Mouse (Mus musculus) induced T-regulatory cell, adult 2 months (primary cell): Measurements from ENCODE around the gene Grk6.

ENCODE experiments used
- DNase-seq: peaks from one replicate; pipeline ENCODE4 v3.0.0-alpha.2; 2012; ENCODE audit warnings: low read depth

Gene Grk6

DNA sequence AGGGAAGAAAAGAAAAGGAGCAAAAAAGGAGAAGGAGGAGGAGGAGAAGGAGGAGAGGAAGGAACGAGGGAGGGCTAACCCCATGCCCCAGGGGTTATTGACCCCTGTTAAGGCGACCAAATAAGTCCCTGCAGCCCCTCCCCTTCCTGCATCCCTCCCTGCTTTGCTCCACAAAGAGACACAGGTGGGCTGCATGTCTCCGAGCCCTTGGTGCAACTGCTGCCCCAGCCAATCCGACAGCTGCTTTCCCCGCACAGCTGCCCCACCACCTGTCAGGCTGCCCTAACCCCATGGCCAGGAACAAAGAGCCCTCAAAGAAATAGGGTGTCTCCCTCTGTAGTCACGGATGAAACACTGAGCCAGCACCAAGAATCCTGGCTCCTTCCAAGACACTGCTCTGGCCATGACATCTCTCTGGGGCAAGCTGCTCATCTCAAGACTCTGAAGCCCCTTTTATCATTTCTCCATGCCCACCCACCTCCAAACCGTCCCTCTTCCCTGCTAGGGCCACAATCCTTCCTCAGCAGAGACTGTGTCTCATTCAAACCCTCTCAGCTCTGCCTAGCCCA, 39.7 kb downstream of the Grk6 start:
- DNase-seq: peak; percentile 11

DNA sequence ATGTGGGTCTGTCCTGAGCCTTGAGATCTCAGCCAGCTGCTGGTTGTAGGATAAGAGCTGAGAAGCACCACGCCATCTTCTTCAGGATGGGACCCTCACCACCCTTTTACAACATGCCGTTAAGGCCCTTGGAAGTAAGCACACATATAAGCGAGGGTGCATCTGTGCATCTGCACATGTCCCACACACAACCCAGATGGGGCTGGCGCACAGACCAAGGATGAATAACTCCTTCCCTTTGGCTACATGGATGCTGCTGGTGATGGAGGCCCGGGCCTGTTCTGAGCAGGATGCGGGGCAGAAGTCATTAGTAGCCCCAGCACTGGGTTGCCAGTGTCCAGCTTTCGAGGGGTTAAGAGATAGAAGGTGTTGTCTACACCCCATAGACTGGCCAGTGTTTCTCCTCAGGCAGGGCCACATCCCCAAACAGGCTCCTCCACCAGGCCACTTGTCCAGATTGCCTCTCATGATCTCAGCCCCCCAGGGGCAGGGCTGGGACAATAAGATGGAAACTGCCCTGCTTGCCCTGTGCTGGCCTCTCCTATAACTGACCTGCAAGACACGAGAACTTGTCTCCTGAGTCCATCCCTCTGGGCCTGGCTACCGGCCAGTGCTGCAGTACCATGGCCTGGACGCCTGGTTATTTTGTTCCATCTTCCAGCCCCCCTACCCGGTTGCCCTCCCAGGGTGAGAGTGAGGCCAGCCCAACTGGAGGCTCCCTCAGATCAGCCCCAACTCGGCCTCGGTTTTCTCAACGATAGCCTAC, 41.3 kb downstream of the Grk6 start:
- DNase-seq: no peak

DNA sequence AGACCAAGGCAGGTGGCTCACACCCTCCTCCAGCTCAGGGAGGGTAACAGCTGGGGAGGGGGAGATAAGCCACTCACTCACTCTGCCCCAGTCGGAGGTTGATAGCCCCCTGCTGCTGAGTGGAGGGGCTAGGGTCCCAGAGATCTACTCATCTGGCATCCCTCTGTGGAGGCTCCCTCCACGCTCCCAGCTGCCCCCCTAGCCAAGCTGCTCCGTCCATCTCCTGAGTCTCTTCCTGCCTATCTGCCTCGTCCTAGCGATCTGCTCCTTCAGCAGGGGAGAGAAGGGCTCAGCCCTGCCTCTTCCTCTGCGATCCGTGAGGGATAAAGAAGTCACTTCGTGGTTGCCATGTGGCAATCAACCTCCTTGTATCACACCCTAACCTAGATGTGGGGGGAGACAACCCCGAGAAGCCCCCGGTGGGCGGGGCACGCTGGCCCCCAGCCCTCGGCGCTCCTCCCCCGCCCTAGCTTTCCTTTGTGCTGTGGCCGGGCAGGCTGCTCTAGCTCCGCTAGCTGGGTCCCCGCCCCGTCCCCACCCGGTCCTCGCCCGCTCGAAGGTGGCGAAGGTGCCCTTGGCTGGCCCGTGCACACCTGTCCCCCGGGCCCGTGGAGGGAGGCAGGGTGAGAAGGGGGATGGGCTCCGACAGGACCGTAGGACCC, 42.2 kb downstream of the Grk6 start:
- DNase-seq: peak; percentile 43

DNA sequence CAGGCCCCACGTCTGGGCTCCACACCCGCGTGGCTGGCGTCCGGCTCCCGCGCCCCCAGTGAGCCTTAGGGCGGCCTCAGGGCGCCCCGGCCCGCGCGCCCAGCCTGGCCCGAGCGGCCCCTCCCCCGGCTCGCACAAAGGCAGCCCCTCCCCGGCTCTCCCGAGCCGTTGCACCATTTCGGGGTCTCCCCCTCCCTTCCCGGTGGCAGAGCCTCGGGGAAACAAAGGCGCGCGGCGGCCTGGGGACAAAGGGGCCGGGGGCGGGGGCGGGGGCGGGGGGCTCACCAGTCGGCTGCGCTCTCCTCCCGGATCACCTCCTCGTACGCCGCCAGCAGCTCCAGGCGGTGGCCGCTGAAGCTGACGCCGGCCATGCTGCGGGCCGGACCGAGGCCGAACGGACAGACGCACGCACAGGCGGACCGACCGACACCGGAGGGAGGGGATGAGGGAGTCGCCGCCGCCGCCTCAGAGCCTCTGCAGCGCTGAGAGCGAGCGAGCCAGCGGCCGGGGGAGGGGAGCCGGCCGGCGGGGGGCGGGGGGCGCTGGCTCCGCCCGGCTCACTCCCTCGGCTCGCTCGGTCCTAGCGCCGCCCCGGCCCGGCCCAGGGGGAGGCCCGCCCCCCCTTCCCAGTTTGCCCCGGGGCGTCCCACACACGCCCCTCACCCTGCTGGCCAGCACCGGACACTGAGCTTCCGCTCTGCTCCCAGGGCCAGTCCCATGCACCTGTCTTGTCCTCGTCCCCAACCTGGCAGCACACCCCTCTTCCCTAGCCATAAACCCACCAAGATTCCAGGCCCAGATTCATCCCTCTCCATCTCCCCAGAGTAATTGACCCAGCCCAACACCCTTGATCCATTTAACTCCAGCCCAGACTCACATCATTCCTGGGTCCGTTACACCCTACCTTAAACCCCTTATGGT, 43.0 kb downstream of the Grk6 start, which contains the start of gene Dbn1:
Dbn1 (minus strand) TSS at position 534 of the 921 bp plus-strand sequence.
- DNase-seq: peak; percentile 21

DNA sequence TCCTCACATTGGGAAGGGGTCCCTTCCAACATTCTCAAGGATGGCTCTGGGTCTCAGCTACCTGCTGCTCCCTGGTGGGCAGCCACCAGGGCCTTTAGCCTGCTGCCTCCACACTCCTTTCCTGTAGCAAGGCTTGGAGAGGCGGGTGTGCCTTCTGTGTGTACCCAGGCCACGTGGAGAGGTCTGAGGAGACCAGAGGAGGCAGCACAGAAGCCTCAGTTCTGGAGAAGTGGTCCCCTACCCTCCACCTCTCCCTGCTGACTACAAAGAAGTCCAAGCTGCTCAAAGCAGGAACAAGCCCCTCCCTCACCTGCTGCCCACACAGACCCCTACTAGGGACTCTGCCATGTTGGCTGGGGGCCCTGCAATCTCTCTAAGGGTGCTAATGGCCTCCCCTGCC, 49.4 kb downstream of the Grk6 start:
- DNase-seq: no peak

DNA sequence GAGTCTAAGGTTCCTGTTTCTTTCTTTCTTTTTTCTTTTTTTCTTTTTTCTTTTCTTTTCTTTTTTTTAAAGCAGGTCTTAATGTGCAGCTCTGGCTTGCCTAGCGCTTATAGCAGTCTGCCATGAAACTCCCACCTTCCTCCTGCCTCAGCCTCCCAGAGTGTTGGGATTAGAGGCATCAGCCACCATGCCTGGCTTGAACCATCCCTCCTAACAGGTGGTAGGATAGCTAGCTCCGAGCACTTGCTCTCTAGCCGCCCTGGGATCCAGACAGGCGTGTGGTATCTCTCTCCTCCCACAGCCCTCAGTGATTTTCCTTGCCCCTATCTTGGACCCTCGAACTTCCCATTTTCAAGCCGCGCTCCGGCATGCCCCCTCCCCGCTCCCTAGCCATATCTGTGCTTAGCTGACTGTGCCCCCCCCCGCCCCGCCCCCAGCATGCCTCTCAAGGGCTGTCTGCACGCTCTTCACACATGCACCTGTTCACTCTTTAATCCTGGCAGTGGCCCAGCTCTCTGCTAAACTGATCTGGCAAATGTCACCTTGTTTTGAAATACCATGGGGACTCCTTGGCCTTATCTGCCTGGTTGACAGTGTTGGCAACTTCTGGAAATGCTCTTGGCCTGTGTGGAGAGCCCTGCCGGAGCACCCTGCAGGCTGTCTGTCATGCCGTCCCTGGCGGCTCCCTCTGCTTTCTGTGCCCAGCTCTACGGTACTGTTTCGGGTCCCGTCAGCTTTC, 50.2 kb downstream of the Grk6 start:
- DNase-seq: no peak

DNA sequence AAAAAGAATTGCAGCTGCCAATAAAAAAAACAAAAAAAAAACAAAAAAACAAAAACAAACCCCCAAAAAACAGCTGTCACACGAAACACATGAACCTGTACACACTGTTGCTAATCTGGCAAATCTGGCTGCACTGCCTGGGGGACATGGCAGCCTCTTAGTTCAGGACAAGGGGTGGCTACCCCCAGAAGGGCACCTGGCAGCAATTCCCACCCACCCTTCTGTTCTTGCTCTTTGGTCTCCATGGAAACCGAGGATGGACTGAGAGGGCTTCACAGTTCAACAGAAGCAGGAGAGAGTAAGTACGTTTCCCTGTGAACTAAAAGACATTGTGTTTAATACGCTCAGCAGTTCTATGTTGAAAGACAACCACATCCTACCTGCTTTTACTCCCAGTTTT, 50.8 kb downstream of the Grk6 start:
- no peak for DNase-seq

DNA sequence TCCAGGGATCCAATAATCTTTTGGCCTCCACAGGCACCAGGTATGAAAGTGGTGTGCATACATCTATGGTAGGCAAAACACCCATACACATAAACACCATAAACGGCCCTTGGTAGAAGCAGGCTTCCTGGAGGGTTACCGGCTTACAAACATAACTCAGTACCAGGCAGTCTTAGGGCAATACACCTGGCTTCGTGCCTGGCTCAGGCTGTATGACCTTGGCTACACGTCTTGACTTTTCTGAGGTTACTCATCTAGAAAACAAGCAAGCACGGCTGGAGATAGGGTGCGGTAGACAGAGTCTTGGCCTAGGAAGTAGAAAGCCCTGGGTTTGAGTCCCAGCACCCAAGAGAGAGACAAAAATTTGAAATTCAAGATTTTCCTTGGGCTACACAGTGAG, 51.8 kb downstream of the Grk6 start:
- DNase-seq: no peak

DNA sequence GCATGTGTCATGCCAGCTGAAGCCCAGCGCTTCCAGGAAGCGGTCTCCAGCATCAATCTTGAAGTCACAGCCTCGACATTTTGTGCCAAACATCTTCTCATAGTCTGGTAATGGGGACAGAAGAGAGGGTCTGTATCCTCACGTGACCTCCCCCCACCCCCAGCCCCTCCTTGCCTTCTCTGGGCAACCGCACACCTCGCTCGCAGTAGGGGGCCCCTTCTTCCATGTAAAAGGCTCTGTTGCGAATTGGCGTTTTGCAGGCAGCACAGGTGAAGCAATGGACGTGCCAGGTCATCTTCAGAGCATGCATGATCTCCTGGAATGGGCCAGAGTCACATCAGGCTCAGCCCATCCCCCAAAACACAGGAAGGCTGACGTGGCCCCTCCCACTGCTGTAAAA, 54.0 kb downstream of the Grk6 start:
- no peak for DNase-seq

DNA sequence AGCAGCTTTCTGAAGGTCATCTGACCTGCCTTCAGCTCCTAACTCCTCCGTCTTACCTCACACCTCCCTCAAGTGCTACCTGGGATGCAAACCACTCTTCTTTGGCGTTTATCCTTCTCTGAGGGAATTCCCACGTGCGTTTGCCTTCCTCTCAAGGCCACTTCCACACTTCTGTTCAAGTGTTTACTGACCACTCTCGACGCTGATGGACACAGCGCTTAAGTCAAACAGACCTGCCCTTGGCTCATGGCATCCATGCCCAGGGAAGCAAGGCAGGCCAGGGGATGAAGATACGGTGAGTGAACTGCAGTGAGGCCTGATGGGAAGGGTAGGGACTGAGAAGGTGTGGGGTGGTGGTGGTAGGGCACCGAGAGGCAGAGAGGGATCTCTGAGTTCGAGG, 55.7 kb downstream of the Grk6 start:
- no peak for DNase-seq

DNA sequence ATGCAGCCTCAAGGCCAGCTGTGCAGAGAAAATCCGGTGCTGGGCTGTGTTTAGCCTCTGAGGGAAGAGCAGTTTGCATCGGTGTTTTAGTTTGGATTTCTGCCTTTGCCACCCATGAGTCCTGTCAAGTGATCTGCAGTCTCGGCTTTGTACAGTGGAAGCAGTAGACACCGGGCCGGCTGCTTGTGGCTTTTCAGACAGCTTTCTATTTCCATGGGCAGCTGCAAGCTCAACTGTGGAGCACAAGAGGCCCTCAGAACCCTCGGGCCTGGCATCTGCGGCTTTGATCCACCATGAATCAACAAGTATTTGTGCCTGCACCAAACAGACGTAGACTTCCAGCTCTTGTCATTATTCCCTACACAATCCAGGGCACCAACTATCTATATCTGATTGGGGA, 57.5 kb downstream of the Grk6 start:
- no peak for DNase-seq

DNA sequence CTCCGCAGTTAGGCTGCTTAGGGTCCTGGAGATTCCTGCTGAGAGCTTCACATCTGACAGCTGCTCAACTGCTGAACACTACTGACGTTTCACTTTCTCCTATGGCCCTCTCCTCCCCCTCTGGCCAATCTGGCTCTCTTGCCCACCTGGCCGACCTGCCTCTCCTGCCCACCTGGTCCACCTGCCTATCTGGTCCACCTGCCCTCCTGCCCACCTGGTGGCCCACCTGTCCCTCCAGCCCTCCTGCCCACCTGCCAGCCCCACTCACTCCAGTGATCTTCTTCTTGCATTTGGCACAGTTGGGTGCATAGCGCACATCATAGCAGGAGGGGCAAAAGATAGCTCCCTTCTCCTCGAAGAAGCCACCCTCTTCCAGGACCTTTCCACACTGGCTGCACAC, 59.5 kb downstream of the Grk6 start:
- no peak for DNase-seq

DNA sequence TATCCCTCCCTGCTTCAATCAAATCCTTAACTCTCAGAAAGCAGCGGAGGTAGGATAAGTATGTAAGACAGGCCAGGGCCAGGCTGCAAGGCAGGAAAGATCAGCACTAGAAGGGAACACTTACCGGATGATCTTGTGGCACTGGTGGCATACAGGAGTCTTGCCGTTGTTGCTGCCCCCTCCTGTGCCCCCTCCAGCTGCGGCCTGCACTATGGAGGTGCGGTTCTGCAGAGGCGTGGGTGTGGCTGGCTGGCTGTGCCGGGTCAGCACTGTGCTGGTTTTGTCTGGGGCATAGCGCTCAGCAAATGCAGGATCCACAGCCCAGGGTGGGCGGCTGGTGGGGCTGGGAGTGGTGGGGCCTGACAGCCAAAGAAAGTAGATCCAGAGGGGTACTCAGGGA, 60.9 kb downstream of the Grk6 start:
- DNase-seq: no peak

DNA sequence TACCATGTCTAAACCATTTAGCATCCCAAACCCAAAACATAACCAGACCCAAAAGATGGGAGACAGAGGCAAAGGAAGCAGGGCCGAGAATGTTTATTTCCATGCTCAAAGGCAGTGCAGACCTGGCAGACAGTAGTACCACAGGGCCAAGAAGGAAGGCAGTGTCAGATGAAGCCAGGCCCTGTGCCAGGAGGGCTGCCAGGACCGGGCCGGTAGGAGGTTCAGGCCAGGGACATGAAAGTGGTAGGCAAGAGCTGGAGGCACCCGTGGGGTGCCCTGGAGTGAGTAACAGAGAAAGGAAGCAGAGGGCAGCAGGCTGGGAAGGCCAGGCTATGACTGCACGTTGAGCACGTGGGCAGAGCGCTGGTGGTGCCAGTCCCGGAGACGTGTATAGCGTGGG, 61.8 kb downstream of the Grk6 start:
- DNase-seq: no peak

DNA sequence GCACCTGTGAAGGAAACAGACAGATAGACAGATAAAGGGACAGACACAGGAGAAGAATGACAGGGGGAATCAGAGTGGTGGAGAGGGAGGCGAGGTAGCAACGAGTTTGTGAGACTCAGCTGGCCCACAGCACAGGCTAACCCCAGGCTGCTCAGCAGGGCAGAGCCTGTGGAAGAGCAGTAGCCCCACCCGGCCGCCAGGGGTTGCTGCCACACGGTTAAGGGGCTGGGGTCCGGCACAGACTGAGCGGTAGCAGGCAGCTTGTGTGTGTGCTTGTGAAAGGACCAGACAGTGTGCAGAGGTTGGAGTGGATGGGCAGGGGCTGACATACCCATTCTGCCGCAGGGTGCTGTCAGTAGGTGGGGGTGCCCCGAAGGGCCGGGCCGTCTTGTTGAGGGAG, 63.0 kb downstream of the Grk6 start:
- no peak for DNase-seq

DNA sequence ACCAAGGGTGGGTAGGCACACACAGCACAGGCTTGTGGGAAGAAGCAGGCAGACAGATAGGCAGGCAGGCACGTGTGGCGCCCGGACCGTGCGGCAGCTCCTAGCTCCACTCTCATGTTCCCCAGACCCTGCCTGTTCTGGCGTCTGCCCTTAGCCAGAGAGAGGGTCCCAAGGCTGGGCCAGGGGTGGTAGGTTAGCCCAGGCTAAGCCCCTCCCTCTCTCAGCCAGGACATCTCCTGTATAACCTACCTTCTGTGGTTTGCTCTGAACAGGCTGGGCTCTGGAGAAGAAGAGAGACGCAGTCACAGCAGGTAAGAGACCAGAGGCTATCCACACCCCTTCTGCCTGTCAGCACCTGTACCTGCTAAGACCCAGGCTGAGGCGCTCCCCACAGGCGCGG, 63.7 kb downstream of the Grk6 start:
- DNase-seq: no peak

DNA sequence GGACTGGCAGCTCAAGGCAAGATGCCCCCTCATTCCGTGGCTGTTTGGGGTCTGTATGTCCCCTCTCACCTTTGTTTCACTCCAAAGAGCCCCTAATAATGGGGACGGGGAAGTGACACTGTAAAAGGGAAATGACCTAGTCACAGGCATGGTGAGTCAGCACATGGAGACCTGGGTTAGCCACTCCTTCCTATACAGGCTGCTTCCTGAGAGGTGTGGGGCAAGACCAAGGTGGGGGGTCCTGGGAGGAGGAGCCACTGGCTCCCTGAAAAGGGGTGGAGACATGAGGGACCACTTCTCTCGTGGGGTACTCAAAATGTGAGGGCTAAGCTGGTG, 65.4 kb downstream of the Grk6 start:
- DNase-seq: no peak
